Mouse (Mus musculus) T-helper 17 cell (primary cell): Measurements from ENCODE around the gene Aqp11.

Experiments
- in situ Hi-C, 2 experiments: fragments of 300-600 bp; cut with MboI, MseI; formaldehyde crosslinking; loops; 1 replicate in 1 of 2; 2 replicates in 1 of 2; pipeline ENCODE4 v1.15.1; 2025; ENCODE audit warnings: high pct_unique_total_duplicates in 2 of 2

The Aqp11 gene

DNA sequence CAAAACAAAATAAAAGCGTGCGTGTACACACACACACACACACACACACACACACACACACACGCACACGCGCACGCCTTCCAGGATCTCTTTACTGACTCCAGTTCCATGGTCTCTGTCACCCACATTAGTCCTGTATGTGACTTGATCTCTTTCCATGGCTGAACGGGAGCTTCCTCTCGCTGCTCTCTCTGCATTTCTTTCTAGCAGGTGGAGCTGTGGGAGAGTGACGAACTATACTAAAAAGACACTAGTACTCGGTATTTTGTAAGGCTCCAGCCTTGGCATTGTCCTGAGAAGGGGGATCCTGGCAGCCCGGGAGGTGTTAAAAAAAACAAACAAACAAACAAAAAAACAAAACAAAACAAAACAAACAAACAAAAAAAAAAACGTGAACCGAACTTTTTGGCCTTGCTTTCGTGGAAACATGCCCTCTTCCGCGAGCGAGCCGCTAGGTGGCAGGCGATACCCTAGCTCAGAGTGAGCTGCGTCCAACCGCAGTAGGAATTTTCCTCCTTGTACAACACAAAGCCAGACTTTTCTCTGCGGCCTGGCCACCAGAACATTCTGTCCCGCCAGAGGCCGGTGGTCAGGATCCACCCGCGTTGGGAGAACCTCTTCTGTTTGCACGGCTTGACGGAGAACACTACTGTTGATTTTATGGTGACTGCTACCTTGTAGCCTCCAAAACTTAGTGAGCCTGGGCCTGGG, 9.9 kb upstream of the Aqp11 start:
- in situ Hi-C loops: loop anchor here (5.0 to 10.0 kb wide), 5 partner anchors 94 to 374 kb away; no protein-coding TSS in a partner anchor

GRCm38 (mm10) chr7:97747176-97747707, 9.2 kb upstream of the Aqp11 start:
- in situ Hi-C loops: loop anchor here (5.0 to 10.0 kb wide), 5 partner anchors 95 to 375 kb away; no protein-coding TSS in a partner anchor

DNA sequence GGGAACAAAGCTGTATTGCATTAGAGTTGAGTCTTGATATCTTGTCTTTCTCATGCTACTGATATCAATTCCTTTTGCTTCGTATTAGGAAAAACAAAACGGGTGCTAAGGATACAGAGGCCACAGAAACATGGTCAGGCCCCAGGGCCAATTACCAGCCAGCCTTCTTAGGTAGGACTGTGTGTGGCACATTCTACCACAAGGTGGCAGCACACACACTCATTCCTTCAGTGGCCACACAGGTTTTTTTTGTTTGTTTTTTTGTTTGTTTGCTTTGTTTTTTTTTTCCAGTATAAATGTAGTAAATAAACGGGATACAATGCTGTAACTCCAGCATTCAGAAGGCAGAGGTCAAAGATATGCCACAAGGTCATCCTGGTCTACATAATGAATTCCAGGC, 7.2 kb upstream of the Aqp11 start:
- in situ Hi-C loops: loop anchor here (5.0 to 10.0 kb wide), 5 partner anchors 97 to 377 kb away; no protein-coding TSS in a partner anchor

GRCm38 (mm10) chr7:97741756-97742291, 3.7 kb upstream of the Aqp11 start:
- in situ Hi-C loops: loop anchor here in 1 of 2 experiments (10.0 kb wide), 1 partner anchor 333 kb away; no protein-coding TSS in a partner anchor

- in situ Hi-C loops: loop anchor here in 1 of 2 experiments (10.0 kb wide), 1 partner anchor 334 kb away; no protein-coding TSS in a partner anchor
Measured at GRCm38 (mm10) chr7:97740948-97741347, 2.9 kb upstream of the Aqp11 start.

GRCm38 (mm10) chr7:97737256-97737637, 842 bp downstream of the Aqp11 start:
- in situ Hi-C loops: no loop called here

- in situ Hi-C loops: no loop called here
Measured at GRCm38 (mm10) chr7:97735886-97736420, 2.1 kb downstream of the Aqp11 start.

DNA sequence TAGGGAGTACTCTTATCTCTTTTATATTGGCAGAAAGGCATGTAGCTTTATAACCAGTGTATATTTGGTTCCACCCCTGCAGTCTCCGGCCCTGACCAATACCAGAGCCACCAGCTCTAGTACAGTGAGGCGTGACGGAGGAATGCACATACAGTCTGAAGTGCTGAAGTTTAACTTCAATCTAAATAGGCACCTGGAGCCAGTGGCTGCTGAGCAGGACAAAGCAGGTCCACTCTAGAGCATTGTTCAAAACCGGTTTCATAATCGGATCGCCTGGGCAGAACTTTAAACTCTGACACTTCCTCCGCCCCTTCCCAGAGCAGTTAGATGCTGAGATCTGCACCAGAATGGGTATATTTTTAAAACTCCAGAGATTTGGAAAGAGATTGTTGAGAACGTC, 3.1 kb downstream of the Aqp11 start:
- in situ Hi-C loops: no loop called here

DNA sequence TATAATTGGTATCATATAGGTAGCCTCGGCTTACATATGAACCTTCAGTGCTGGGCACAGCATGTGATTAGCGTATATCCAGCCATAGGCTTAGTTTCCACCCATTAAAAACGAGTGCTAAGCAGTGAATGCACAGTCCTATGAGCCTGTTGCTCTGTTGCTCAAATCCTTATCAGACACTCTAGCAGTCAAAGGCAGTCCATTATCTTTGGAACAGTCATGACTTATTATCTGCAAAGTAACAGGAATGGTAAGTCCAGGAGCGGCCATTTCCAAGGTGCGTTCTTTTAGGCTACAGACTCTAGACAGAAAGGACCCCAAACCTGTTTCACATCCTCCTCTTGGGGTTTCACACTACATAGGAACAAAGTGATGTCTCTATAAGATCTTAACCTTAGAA, 4.5 kb downstream of the Aqp11 start:
- in situ Hi-C loops: no loop called here

DNA sequence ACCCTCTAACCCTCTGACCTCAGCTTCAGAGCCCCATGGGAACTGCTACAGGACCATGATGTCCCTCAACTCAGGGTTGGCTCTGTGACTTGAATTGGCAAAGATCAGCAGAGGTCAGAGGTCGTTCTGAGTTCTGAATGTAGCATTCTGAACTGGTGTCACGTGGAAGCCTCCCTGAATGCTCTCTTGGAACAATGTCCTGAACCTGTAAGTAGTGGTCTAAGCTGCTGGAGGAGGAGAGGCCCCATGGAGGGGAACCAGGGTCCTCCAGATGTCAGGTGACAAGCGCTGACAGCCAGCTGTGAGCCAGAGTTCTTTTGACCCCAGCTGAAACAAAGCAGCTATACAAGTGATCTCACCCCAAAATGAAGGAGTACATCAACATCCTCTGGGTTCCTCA, 7.7 kb downstream of the Aqp11 start:
- in situ Hi-C loops: no loop called here

- in situ Hi-C loops: no loop called here
Measured at GRCm38 (mm10) chr7:97728666-97729614, 9.1 kb downstream of the Aqp11 start.

GRCm38 (mm10) chr7:97726778-97727177, 11.3 kb downstream of the Aqp11 start:
- in situ Hi-C loops: no loop called here

GRCm38 (mm10) chr7:97726080-97726479, 12.0 kb downstream of the Aqp11 start:
- in situ Hi-C loops: no loop called here

DNA sequence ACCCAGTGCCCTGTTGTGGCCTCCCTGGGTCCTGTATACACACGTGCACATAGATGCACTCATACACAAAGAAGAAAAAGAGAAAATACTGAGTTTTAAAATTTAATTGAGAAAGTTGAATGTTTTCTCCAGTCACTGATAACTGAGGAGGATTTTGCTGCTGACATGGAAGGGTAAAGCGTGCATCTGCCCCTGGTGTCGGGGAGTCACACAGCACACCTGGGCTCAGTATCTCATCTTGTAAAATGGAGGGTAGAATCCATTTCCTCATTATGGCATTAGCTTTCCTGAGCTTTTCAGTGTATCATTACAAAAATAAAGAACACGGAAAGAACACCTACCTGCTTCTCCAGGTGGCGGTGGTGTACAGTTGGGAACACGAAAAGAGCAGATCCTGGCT, 12.7 kb downstream of the Aqp11 start:
- in situ Hi-C loops: no loop called here

- in situ Hi-C loops: no loop called here
Measured at GRCm38 (mm10) chr7:97723646-97724538, 14.2 kb downstream of the Aqp11 start.

DNA sequence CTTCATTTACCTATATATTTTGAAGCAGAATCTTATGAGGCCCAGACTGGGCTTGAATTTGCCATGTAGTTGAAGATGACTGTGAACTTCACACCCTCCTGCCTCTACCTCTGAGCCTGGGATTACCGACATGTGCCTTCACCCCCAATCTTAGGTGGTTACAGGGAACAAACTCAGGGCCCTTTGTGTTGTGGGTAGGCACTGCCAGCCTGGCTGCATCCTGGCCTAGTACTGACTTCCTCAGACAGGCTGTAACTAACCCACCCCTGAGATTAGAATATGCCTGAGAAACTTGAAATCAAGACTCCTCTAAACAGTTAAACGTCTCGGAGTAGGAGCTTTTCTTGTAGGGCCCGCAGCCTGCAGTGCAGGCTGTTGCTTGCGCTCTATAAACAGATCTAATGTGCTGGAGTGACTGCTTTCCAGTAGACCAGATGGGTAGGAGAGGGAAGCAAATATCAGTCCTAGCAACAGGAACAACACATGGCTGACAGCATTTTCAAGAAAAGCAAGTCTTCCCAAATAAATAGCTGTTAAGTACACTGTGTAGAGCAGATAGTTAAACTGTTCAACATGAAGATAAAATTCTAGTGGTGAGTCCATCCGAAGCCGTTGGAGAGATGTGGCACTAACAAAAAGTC, 15.7 kb downstream of the Aqp11 start:
- in situ Hi-C loops: no loop called here

GRCm38 (mm10) chr7:97720109-97720508, 18.0 kb downstream of the Aqp11 start:
- in situ Hi-C loops: no loop called here

DNA sequence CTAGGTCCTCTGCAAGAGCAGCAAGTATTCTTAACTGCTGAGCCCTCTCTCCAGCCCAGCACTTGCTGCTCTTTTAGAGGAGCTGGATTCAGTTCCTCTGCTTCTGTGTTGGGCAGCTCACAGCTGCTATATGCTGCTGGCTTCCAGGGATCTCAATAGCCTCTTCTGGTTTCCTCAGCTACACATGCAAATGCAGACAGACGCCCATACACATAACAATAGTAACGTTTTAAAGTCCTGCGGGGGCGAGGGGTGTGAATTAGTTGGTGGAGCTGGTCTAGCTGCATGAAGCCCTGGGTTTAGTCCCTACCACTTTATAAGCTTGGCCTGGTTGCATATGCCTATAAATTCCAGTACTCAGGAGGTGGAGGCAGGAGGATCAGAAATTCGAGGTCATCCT, 19.0 kb downstream of the Aqp11 start:
- in situ Hi-C loops: loop anchor here in 1 of 2 experiments (10.0 kb wide), 1 partner anchor 1796 kb away; no protein-coding TSS in a partner anchor

DNA sequence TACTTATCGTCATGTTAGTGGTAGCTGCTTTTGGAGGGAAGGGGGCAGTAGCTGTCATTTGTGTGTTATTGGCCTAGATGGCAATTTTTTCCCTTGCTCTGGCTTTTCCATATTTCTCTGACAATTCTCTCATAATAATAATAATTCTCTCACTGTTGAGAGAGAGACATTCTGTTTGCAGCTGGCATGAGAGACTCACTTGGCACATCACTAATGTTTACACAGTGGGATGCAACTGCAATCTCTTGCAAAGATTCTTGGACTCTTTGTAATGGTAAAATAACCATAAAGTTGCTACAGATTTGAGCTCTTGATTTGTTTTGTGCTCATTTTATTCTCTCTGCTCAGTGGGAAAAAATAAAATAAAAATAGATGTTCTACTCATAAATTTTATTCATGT, 20.8 kb downstream of the Aqp11 start:
- in situ Hi-C loops: loop anchor here in 1 of 2 experiments (10.0 kb wide), 1 partner anchor 1797 kb away; no protein-coding TSS in a partner anchor

- in situ Hi-C loops: loop anchor here in 1 of 2 experiments (10.0 kb wide), 1 partner anchor 1800 kb away; no protein-coding TSS in a partner anchor
Measured at GRCm38 (mm10) chr7:97714651-97715050, 23.4 kb downstream of the Aqp11 start.
